ENCODE assay signal across 8 mouse cellular contexts in the genomic region with DNA sequence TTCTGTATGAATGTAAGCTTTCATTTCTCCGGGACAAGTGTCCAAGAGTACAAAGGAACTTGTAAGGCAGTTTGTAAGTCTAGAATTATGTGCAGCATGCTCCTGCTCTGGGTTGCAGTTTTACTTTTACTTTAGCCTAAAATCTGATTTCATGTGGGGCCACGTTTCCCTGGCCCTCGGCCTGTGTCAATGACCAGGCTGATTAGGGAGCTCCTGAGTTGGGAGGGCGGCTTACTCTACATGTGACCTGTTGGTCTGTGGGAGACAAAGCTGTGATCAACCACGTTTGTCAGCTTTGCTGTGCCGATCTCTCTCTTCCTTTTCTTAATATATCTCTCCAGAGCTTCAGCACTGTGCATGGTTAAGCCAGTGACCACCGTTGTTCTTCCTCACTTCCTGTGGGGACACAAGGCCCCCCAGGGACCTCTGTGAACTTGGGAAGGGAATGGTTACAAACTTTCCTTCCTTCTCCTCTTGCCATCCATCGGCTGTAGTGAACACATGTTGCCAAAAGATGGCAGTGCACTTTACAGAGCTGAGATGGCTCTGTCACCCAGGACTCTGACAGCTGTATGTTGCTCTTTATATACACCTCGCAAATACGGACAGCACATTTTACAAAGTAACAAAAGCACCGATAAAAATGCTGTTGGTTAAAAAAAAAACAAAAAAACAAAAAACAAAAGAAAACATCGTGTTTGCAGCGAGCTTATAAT. TPM values are rescaled to one million over a fixed set of nuclear protein-coding genes. Genes with fewer than 3 reads are reported as not detected.
A peak's percentile ranks its signal among the peaks of the same experiment; 100 is the strongest.
DNase-seq lines count a peak whose midpoint lies in the region; ATAC-seq and TF ChIP-seq lines count a peak whose summit lies in the region.

No protein-coding gene starts in this region.

- no peaks in the 10 kb centered on the region for H3K36me3 ChIP-seq in embryonic facial prominence, embryonic 11.5 days (replicated peaks; ENCODE audit: control insufficient read depth, insufficient read depth, low read depth, low read length)
- H3K36me3 ChIP-seq in embryonic facial prominence, embryonic 10.5 days (replicated peaks) = no peaks in the 10 kb centered on the region
- no peaks in the 10 kb centered on the region for H3K36me3 ChIP-seq in embryonic facial prominence, embryonic 14.5 days (ENCODE audit: control insufficient read depth, insufficient read depth, low read length)
- H3K36me3 ChIP-seq in kidney, postnatal 0 days (ENCODE audit: insufficient read depth, low read length) = no peaks in the 10 kb centered on the region
- H3K36me3 ChIP-seq in midbrain, embryonic 14.5 days (ENCODE audit: control insufficient read depth, insufficient read depth, low read length) = no peaks in the 10 kb centered on the region

- no peaks in the 10 kb centered on the region for H3K27me3 ChIP-seq in embryonic facial prominence, embryonic 11.5 days (ENCODE audit: control insufficient read depth, insufficient read depth, low read length)
- H3K27me3 ChIP-seq in embryonic facial prominence, embryonic 10.5 days (replicated peaks; ENCODE audit: low read depth, poor library complexity, severe bottlenecking) = no peaks in the 10 kb centered on the region
- H3K27me3 ChIP-seq in embryonic facial prominence, embryonic 14.5 days (replicated peaks; ENCODE audit: control insufficient read depth, insufficient read depth, low read length) = no peaks in the 10 kb centered on the region
- no peaks in the 10 kb centered on the region for H3K27me3 ChIP-seq in kidney, postnatal 0 days (ENCODE audit: insufficient read depth, low read length)
- H3K27me3 ChIP-seq in midbrain, embryonic 14.5 days (ENCODE audit: control insufficient read depth, insufficient read depth, low read length) = no peaks in the 10 kb centered on the region

- H3K27ac ChIP-seq in embryonic facial prominence, embryonic 11.5 days (replicated peaks; ENCODE audit: low read depth, low read length) = no peak overlapping the region
- no peak overlapping the region for H3K27ac ChIP-seq in embryonic facial prominence, embryonic 10.5 days (replicated peaks)
- H3K27ac ChIP-seq in embryonic facial prominence, embryonic 14.5 days (replicated peaks; ENCODE audit: low read depth, low read length) = no peak overlapping the region
- no peak overlapping the region for H3K27ac ChIP-seq in kidney, postnatal 0 days
- no peak overlapping the region for H3K27ac ChIP-seq in midbrain, embryonic 14.5 days (replicated peaks; ENCODE audit: low read depth, low read length)

- no peak for ATAC-seq in embryonic facial prominence, embryonic 11.5 days (replicated peaks; ENCODE audit: insufficient number of reproducible peaks, low FRiP score, low TSS enrichment, low read depth)
- ATAC-seq in embryonic facial prominence, embryonic 14.5 days (ENCODE audit: low read depth) = no peak
- no peak for ATAC-seq in kidney, postnatal 0 days (replicated peaks; ENCODE audit: low FRiP score, low read depth)
- ATAC-seq in midbrain, embryonic 14.5 days (ENCODE audit: low FRiP score, low TSS enrichment) = peak; percentile 48; the same call in 1 of the 2 replicates
- ATAC-seq in activated CD4-positive, CD25-positive, alpha-beta regulatory T cell, adult 4 months = no peak

- H3K9me3 ChIP-seq in embryonic facial prominence, embryonic 11.5 days (replicated peaks; ENCODE audit: control insufficient read depth, low read length) = no peaks in the 10 kb centered on the region
- no peaks in the 10 kb centered on the region for H3K9me3 ChIP-seq in embryonic facial prominence, embryonic 10.5 days
- H3K9me3 ChIP-seq in embryonic facial prominence, embryonic 14.5 days (ENCODE audit: control insufficient read depth, low read length) = no peaks in the 10 kb centered on the region
- H3K9me3 ChIP-seq in kidney, postnatal 0 days (replicated peaks; ENCODE audit: low read length) = no peaks in the 10 kb centered on the region
- H3K9me3 ChIP-seq in midbrain, embryonic 14.5 days (ENCODE audit: control insufficient read depth, low read length) = no peaks in the 10 kb centered on the region

- H3K4me1 ChIP-seq in embryonic facial prominence, embryonic 11.5 days (ENCODE audit: control insufficient read depth, insufficient read depth, low read length) = peaks cover 4% of the 10 kb centered on the region; the same call in 1 of the 2 replicates
- peaks cover 30% of the 10 kb centered on the region for H3K4me1 ChIP-seq in embryonic facial prominence, embryonic 10.5 days
- H3K4me1 ChIP-seq in embryonic facial prominence, embryonic 14.5 days (ENCODE audit: control insufficient read depth, insufficient read depth, low read length) = peaks cover 24% of the 10 kb centered on the region
- H3K4me1 ChIP-seq in kidney, postnatal 0 days (replicated peaks; ENCODE audit: insufficient read depth, low read length) = peaks cover 12% of the 10 kb centered on the region
- peaks cover 9% of the 10 kb centered on the region; the same call in 1 of the 2 replicates for H3K4me1 ChIP-seq in midbrain, embryonic 14.5 days (ENCODE audit: control insufficient read depth, insufficient read depth, low read length)

- WGBS in embryonic facial prominence, embryonic 11.5 days = 56% methylated on average over 13 of the region's 13 CpGs
- WGBS in embryonic facial prominence, embryonic 10.5 days = 60% methylated on average over 13 of the region's 13 CpGs
- WGBS in embryonic facial prominence, embryonic 14.5 days = 44% methylated on average over 13 of the region's 13 CpGs
- WGBS in kidney, postnatal 0 days = 33% methylated on average over 13 of the region's 13 CpGs
- 52% methylated on average over 13 of the region's 13 CpGs for WGBS in midbrain, embryonic 14.5 days

- DNase-seq in embryonic facial prominence, embryonic 11.5 days (ENCODE audit: low spot score) = peak; percentile 62
- no peak for DNase-seq in embryonic facial prominence, embryonic 10.5 days (ENCODE audit: low spot score)
- DNase-seq in right cerebral cortex, adult 2 months (ENCODE audit: low spot score in 2 of 2) = peak; percentile 53 to 67
- no peak for DNase-seq in right cerebral cortex, postnatal 14 days
- DNase-seq in embryonic facial prominence, embryonic 14.5 days (ENCODE audit: low spot score) = peak; percentile 73
- peak; percentile 72 for DNase-seq in kidney, postnatal 0 days (ENCODE audit: low spot score)
- peak; percentile 82 for DNase-seq in midbrain, embryonic 14.5 days

- H3K4me3 ChIP-seq in embryonic facial prominence, embryonic 11.5 days (ENCODE audit: low read depth, low read length) = no peak overlapping the region
- H3K4me3 ChIP-seq in embryonic facial prominence, embryonic 10.5 days = no peak overlapping the region
- H3K4me3 ChIP-seq in embryonic facial prominence, embryonic 14.5 days (ENCODE audit: low read depth, low read length) = no peak overlapping the region
- H3K4me3 ChIP-seq in kidney, postnatal 0 days (replicated peaks; ENCODE audit: low read depth, low read length) = no peak overlapping the region
- H3K4me3 ChIP-seq in midbrain, embryonic 14.5 days (replicated peaks; ENCODE audit: low read depth, low read length) = no peak overlapping the region

- peak; percentile 77 for TF ChIP-seq CTCF in kidney, postnatal 0 days (IDR thresholded peaks at IDR 0.05; ENCODE audit: low read depth)

- no peak overlapping the region for H3K9ac ChIP-seq in embryonic facial prominence, embryonic 11.5 days (replicated peaks; ENCODE audit: low read length)
- H3K9ac ChIP-seq in embryonic facial prominence, embryonic 14.5 days (ENCODE audit: low read depth, low read length) = no peak overlapping the region
- no peak overlapping the region for H3K9ac ChIP-seq in kidney, postnatal 0 days (ENCODE audit: low read depth, low read length)
- no peak overlapping the region for H3K9ac ChIP-seq in midbrain, embryonic 14.5 days (replicated peaks; ENCODE audit: low read length)

- no peak overlapping the region for H3K4me2 ChIP-seq in embryonic facial prominence, embryonic 11.5 days (ENCODE audit: low read depth, low read length)
- no peak overlapping the region for H3K4me2 ChIP-seq in embryonic facial prominence, embryonic 14.5 days (ENCODE audit: low read depth, low read length)
- no peak overlapping the region for H3K4me2 ChIP-seq in kidney, postnatal 0 days (ENCODE audit: low read length)
- no peak overlapping the region for H3K4me2 ChIP-seq in midbrain, embryonic 14.5 days (ENCODE audit: low read length)

RNA-seq across cellular contexts. Expression of gene Slc4a4, which starts 41.7 kb away (rescaled TPM):
- 1.5 and 1.6 TPM in 2 replicates for polyA plus RNA-seq in embryonic facial prominence, embryonic 11.5 days (2014; fragmentation: Nextera tagmentation; extraction: Ambion mirVana)
- polyA plus RNA-seq in embryonic facial prominence, embryonic 10.5 days (2016; fragmentation: Nextera tagmentation; extraction: Ambion mirVana) = 1.7 TPM in 2 replicates
- polyA plus RNA-seq in embryonic facial prominence, embryonic 14.5 days (2014; fragmentation: Nextera tagmentation; extraction: Ambion mirVana) = 4.0 and 4.5 TPM in 2 replicates
- polyA plus RNA-seq in kidney, postnatal 0 days (2015; fragmentation: Nextera tagmentation; extraction: Ambion mirVana) = 26.1 and 27.7 TPM in 2 replicates
- 4.8 and 6.6 TPM in 2 replicates for polyA plus RNA-seq in midbrain, embryonic 14.5 days (2014; fragmentation: Nextera tagmentation; extraction: Ambion mirVana)
- under 1 TPM in 1 of 2 experiments, not detected in 1; 0.07 TPM for polyA plus RNA-seq in activated CD4-positive, CD25-positive, alpha-beta regulatory T cell, adult 4 months (2017; shearing (Covaris generic))

Comparison
In these comparisons a context has a peak if more than half of its experiments do, and no peak if none do; other contexts are left out.
1. DNase-seq: peak in embryonic facial prominence, embryonic 11.5 days (single experiment), right cerebral cortex, adult 2 months (2 of 2), embryonic facial prominence, embryonic 14.5 days (single experiment), kidney, postnatal 0 days (single experiment) and midbrain, embryonic 14.5 days (single experiment); none in embryonic facial prominence, embryonic 10.5 days (single experiment) and right cerebral cortex, postnatal 14 days (single experiment).